Mouse (Mus musculus) CH12.LX (cell line): ENCODE results near the gene Olfr60. TPM values are rescaled to one million over a fixed set of nuclear protein-coding genes. Genes with fewer than 3 reads are reported as not detected.

Experiments
- DNase-seq: peaks from one replicate; pipeline ENCODE4 v3.0.0-alpha.2; 2013; ENCODE audit errors: extremely low read depth
- H3K27ac ChIP-seq: 2 replicates; pipeline ENCODE4 v1.5.1; 2012; ENCODE audit warnings: low read depth, mild to moderate bottlenecking, control low read depth, moderate library complexity; ENCODE audit not compliant: insufficient read depth
- H3K27me3 ChIP-seq: replicated peaks from 2 replicates; pipeline ENCODE3; 2012; ENCODE audit warnings: inconsistent platforms
- H3K36me3 ChIP-seq, 2 experiments: replicated peaks in 1 of 2; 2 replicates each; pipeline versions ENCODE3 to v1.6.1; 2012; ENCODE audit warnings: inconsistent platforms in 1 of 2, low read length in 1 of 2, mild to moderate bottlenecking in 1 of 2, mixed read lengths in 1 of 2, moderate library complexity in 1 of 2; ENCODE audit not compliant: control insufficient read depth in 1 of 2, insufficient read depth in 1 of 2
- H3K4me1 ChIP-seq, 2 experiments: 2 replicates each; pipeline ENCODE4 v1.6.1; 2012; ENCODE audit warnings: inconsistent platforms in 1 of 2, moderate library complexity in 1 of 2; ENCODE audit not compliant: insufficient read depth in 2 of 2, control insufficient read depth in 1 of 2
- H3K4me2 ChIP-seq: 2 replicates; pipeline ENCODE4 v1.6.1; 2012; ENCODE audit warnings: low read depth, mild to moderate bottlenecking, control low read depth; ENCODE audit not compliant: poor library complexity, insufficient read depth, severe bottlenecking
- H3K4me3 ChIP-seq, 3 experiments: fragments of 150-350 bp in 1 of 3; sonication (generic) in 1 of 3; replicated peaks in 1 of 3; 2 replicates each; pipeline versions ENCODE3 to v1.5.1; 2011 to 2012; ENCODE audit warnings: low read depth in 2 of 3, low read length in 2 of 3, mild to moderate bottlenecking in 2 of 3, moderate library complexity in 2 of 3, control low read depth in 1 of 3, improper control_type of control experiment in 1 of 3, inconsistent platforms in 1 of 3, mixed read lengths in 1 of 3; ENCODE audit not compliant: poor library complexity in 1 of 3
- H3K79me2 ChIP-seq: replicated peaks from 2 replicates; pipeline ENCODE4 v1.6.1; 2012; ENCODE audit warnings: mild to moderate bottlenecking, moderate library complexity; ENCODE audit not compliant: control insufficient read depth, poor library complexity, insufficient read depth, severe bottlenecking; ENCODE audit errors: extremely low read depth
- H3K9ac ChIP-seq: 2 replicates; pipeline ENCODE4 v1.6.1; 2012; ENCODE audit warnings: low read depth, mild to moderate bottlenecking, control low read depth, moderate library complexity; ENCODE audit not compliant: insufficient read depth
- H3K9me3 ChIP-seq: replicated peaks from 2 replicates; pipeline ENCODE3; 2012; ENCODE audit warnings: low read length, inconsistent platforms, mixed read lengths
- CHD1 ChIP-seq: IDR thresholded peaks from 2 replicates; pipeline ENCODE4 v1.6.1; 2012; ENCODE audit warnings: low read depth, low read length, improper control_type of control experiment, inconsistent platforms
- EP300 ChIP-seq: IDR thresholded peaks from 2 replicates; pipeline ENCODE4 v1.6.1; 2011; ENCODE audit warnings: low read length, improper control_type of control experiment
- GABPA ChIP-seq: IDR thresholded peaks from 2 replicates; pipeline ENCODE4 v1.6.1; 2012; ENCODE audit warnings: low read depth, low read length, improper control_type of control experiment, inconsistent platforms; ENCODE audit not compliant: insufficient replicate concordance
- HCFC1 ChIP-seq: IDR thresholded peaks from 2 replicates; pipeline ENCODE4 v1.6.1; 2012; ENCODE audit warnings: low read depth, mild to moderate bottlenecking, inconsistent platforms, low read length, improper control_type of control experiment
- IRF4 ChIP-seq: IDR thresholded peaks from 2 replicates; pipeline ENCODE4 v1.6.1; 2014; ENCODE audit warnings: low read depth, mild to moderate bottlenecking, inconsistent platforms, low read length, improper control_type of control experiment
- JUN ChIP-seq: IDR thresholded peaks from 2 replicates; pipeline ENCODE4 v1.6.1; 2011; ENCODE audit warnings: low read depth, mild to moderate bottlenecking, low read length, improper control_type of control experiment, moderate library complexity; ENCODE audit not compliant: insufficient read depth
- JUND ChIP-seq: conservative IDR thresholded peaks from 2 replicates; pipeline ENCODE4 v1.6.1; 2011; ENCODE audit warnings: low read depth, low read length, improper control_type of control experiment
- MAFK ChIP-seq: IDR thresholded peaks from 2 replicates; pipeline ENCODE4 v1.6.1; 2011; ENCODE audit warnings: low read length, improper control_type of control experiment; ENCODE audit not compliant: insufficient replicate concordance
- MAZ ChIP-seq: IDR thresholded peaks from 2 replicates; pipeline ENCODE4 v1.6.1; 2012; ENCODE audit warnings: low read depth, mild to moderate bottlenecking, inconsistent platforms, low read length, improper control_type of control experiment, moderate library complexity
- MEF2A ChIP-seq: IDR thresholded peaks from 2 replicates; pipeline ENCODE4 v1.6.1; 2014; ENCODE audit warnings: low read depth, mild to moderate bottlenecking, inconsistent platforms, low read length, improper control_type of control experiment, borderline replicate concordance
- MXI1 ChIP-seq: IDR thresholded peaks from 2 replicates; pipeline ENCODE4 v1.6.1; 2011; ENCODE audit warnings: mild to moderate bottlenecking, low read depth, low read length, improper control_type of control experiment
- MYC ChIP-seq: IDR thresholded peaks from 2 replicates; pipeline ENCODE4 v1.6.1; 2011; ENCODE audit warnings: low read depth, mild to moderate bottlenecking, improper control_type of control experiment, low read length
- POLR2AphosphoS2 ChIP-seq: IDR thresholded peaks from 2 replicates; pipeline ENCODE4 v1.6.1; 2011; ENCODE audit warnings: low read depth, low read length, improper control_type of control experiment
- RAD21 ChIP-seq: IDR thresholded peaks from 2 replicates; pipeline ENCODE4 v1.6.1; 2011; ENCODE audit warnings: low read depth, mild to moderate bottlenecking, low read length, improper control_type of control experiment, moderate library complexity
- SMC3 ChIP-seq: IDR thresholded peaks from 2 replicates; pipeline ENCODE4 v1.6.1; 2011; ENCODE audit warnings: low read depth, low read length, improper control_type of control experiment
- TBP ChIP-seq: conservative IDR thresholded peaks from 2 replicates; pipeline ENCODE4 v1.6.1; 2011; ENCODE audit warnings: low read depth, low read length, improper control_type of control experiment
- USF1 ChIP-seq: IDR thresholded peaks from 2 replicates; pipeline ENCODE4 v1.6.1; 2014; ENCODE audit warnings: low read depth, mild to moderate bottlenecking, inconsistent platforms, low read length, improper control_type of control experiment
- ZMIZ1 ChIP-seq: IDR thresholded peaks from 2 replicates; pipeline ENCODE4 v1.6.1; 2012; ENCODE audit warnings: low read depth, mild to moderate bottlenecking, inconsistent platforms, low read length, improper control_type of control experiment
- ZNF384 ChIP-seq: IDR thresholded peaks from 2 replicates; pipeline ENCODE4 v1.6.1; 2012; ENCODE audit warnings: low read depth, low read length, improper control_type of control experiment, inconsistent platforms
- dilution Hi-C: fragments of 300-500 bp; cut with MboI; formaldehyde crosslinking; loops from 2 replicates; pipeline ENCODE4 v1.14.3; 2020; ENCODE audit warnings: low sequenced_read_pairs; ENCODE audit not compliant: extremely low pct_unique_long_range_greater_than_20kb, extremely low pct_ligation_motif_present
- in situ Hi-C: fragments of 300-500 bp; cut with MboI; formaldehyde crosslinking; loops from 3 replicates; pipeline ENCODE4 v1.14.3; 2019; ENCODE audit warnings: low sequenced_read_pairs, low pct_ligation_motif_present, low pct_unique_long_range_greater_than_20kb, mixed read lengths
- polyA plus RNA-seq: library from polyadenylated mRNA; unstranded; fragments of >175 nt; gene quantifications from 2 replicates; pipeline ENCODE4 v1.2.1, GENCODE M21; 2012; ENCODE audit warnings: low read depth; ENCODE audit not compliant: insufficient read length
- total RNA-seq, 2 experiments: library from RNA; depleted of rRNA; stranded (reverse); fragments of 300-350 nt in 1 of 2; fragments of >200 nt in 1 of 2; gene quantifications; 2 replicates each; pipeline ENCODE4 v1.2.3; 2012 to 2014

Gene Olfr60
- total and polyA plus RNA-seq, 3 experiments, result not detected

- Histone ChIP-seq H3K79me2 (no peaks in the 10 kb centered on the region), H3K27me3 (peaks cover 49% of the 10 kb centered on the region), H3K4me2 (no peak overlapping the region), H3K4me1 (no peaks in the 10 kb centered on the region), H3K4me3 (no peak overlapping the region), H3K9ac (no peak overlapping the region), H3K9me3 (no peaks in the 10 kb centered on the region), H3K27ac (no peak overlapping the region), H3K36me3 (no peaks in the 10 kb centered on the region)
- TF ChIP-seq IRF4 (no peak), JUN (no peak), RAD21 (no peak), ZNF384 (no peak), MYC (no peak), GABPA (no peak), ZMIZ1 (no peak)
- DNase-seq, result no peak
- in situ Hi-C loops (no loop called here), dilution Hi-C loops (no loop called here)
Measured at GRCm38 (mm10) chr7:140376911-140377310, 15.4 kb upstream of the Olfr60 start.

- no peaks in the 10 kb centered on the region for H3K36me3 ChIP-seq
- H3K9me3 ChIP-seq, result no peaks in the 10 kb centered on the region
- no peak for TF ChIP-seq MAZ
- TF ChIP-seq CHD1, result no peak
- no peak for TF ChIP-seq POLR2AphosphoS2
- no peak for TF ChIP-seq TBP
- TF ChIP-seq EP300, result no peak
- no peak for TF ChIP-seq SMC3
- TF ChIP-seq HCFC1, result no peak
- TF ChIP-seq JUND, result no peak
- no peak for TF ChIP-seq MEF2A
- TF ChIP-seq USF1, result no peak
- TF ChIP-seq MAFK, result no peak
- no peak for TF ChIP-seq ZMIZ1
- TF ChIP-seq GABPA, result no peak
- TF ChIP-seq MXI1, result no peak
- TF ChIP-seq IRF4, result no peak
- no peaks in the 10 kb centered on the region for H3K79me2 ChIP-seq
- dilution Hi-C loops, result no loop called here
- no peaks in the 10 kb centered on the region for H3K4me1 ChIP-seq
- peaks cover 50% of the 10 kb centered on the region for H3K27me3 ChIP-seq
- in situ Hi-C loops, result no loop called here
- no peak for DNase-seq
- H3K4me3 ChIP-seq, result no peak within 1 kb of the TSS
- no peak within 1 kb of the TSS for H3K9ac ChIP-seq
- no peak within 1 kb of the TSS for H3K27ac ChIP-seq
- H3K4me2 ChIP-seq, result no peak within 1 kb of the TSS
Measured at GRCm38 (mm10) chr7:140376231-140376630, 14.8 kb upstream of the Olfr60 start, which contains the start of gene Olfr530. TSS of gene Olfr530 (minus strand) at chr7:140376331.
